Mouse (Mus musculus) spleen, adult 2 months (tissue): ENCODE measurements at regions not wholly inside any gene's neighbourhood (a gene's known extent, or its start where the extent isn't known, plus 50 kb on each side); places are given as distances from the start of the nearest gene placed in this dataset.

ENCODE experiments used
- CTCF ChIP-seq: fragments of 200-500 bp; IDR thresholded peaks from 2 replicates; pipeline ENCODE4 v1.5.1; 2011; ENCODE audit warnings: mild to moderate bottlenecking, inconsistent platforms; ENCODE audit not compliant: insufficient read depth, insufficient read length, insufficient replicate concordance; ENCODE audit errors: extremely low read depth
- POLR2A ChIP-seq: fragments of 200-500 bp; IDR thresholded peaks from 2 replicates; pipeline ENCODE4 v1.6.1; 2011; ENCODE audit warnings: low read depth, low read length, inconsistent platforms

- TF ChIP-seq CTCF (no peak), POLR2A (no peak)
Observed at GRCm38 (mm10) chr13:6157029-6157428, 295.7 kb downstream of the Klf6 start.
